Mouse (Mus musculus): Measurements from ENCODE around the gene Ssr4. TPM values are rescaled to one million over a fixed set of nuclear protein-coding genes. Genes with fewer than 3 reads are reported as not detected.
A peak's percentile ranks its signal among the peaks of the same experiment; 100 is the strongest.

Ssr4 gene
- polyA plus RNA-seq, 1 experiment from 2014 or later: 122 TPM

DNA sequence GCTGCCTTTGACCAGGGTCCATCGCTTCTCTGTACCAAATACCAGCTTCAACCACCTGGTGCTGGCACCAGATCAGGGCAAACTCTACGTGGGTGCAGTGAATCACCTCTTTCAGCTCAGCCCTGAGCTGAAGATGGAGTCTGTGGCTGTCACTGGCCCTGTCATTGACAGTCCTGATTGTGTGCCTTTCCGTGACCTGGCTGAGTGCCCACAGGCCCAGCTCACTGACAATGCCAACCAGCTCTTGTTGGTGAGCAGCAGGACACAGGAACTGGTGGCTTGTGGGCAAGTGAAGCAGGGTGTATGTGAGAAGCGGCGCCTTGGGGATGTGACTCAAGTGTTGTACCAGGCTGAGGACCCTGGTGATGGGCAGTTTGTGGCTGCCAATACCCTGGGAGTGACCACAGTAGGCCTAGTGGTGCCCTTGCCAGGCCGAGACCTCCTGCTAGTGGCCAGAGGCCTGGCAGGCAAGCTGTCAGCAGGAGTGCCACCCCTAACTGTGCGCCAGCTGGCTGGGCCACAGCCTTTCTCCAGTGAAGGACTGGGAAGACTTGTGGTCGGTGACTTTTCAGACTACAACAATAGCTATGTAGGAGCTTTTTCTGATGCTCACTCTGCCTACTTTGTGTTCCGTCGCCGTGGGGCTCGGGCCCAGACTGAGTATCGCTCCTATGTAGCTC is 28.1 kb upstream of the Ssr4 start:
- H3K9ac ChIP-seq (ENCODE audit: low read length): no peak overlapping the region
- 89% methylated on average over 13 of the region's 13 CpGs for WGBS
- H3K4me2 ChIP-seq (ENCODE audit: low read depth, severe bottlenecking): no peak overlapping the region
- H3K27ac ChIP-seq (replicated peaks; ENCODE audit: low read depth, low read length): no peak overlapping the region
- H3K4me3 ChIP-seq (ENCODE audit: low read depth, low read length): no peak overlapping the region
- H3K9me3 ChIP-seq (ENCODE audit: control insufficient read depth, low read length): no peaks in the 10 kb centered on the region
- no peaks in the 10 kb centered on the region for H3K4me1 ChIP-seq (ENCODE audit: control insufficient read depth, insufficient read depth, low read length)
- 0 out of 2 replicates have a peak, but pooled peaks cover 2% of the 10 kb centered on the region for H3K27me3 ChIP-seq (ENCODE audit: control insufficient read depth, insufficient read depth, low read length)
- no peaks in the 10 kb centered on the region for H3K36me3 ChIP-seq (ENCODE audit: control insufficient read depth, insufficient read depth, low read length)
- ATAC-seq (ENCODE audit: insufficient number of reproducible peaks, low FRiP score, low TSS enrichment, low read depth) (no peak), DNase-seq (ENCODE audit: low spot score) (no peak)

GRCm38 (mm10) chrX:73765311-73765710 is 21.5 kb upstream of the Ssr4 start:
- Histone ChIP-seq H3K27me3 (ENCODE audit: control insufficient read depth, insufficient read depth, low read length) (0 out of 2 replicates have a peak, but pooled peaks cover 2% of the 10 kb centered on the region), H3K36me3 (ENCODE audit: control insufficient read depth, insufficient read depth, low read length) (no peaks in the 10 kb centered on the region), H3K9me3 (ENCODE audit: control insufficient read depth, low read length) (no peaks in the 10 kb centered on the region), H3K4me2 (ENCODE audit: low read depth, severe bottlenecking) (no peak overlapping the region), H3K4me1 (ENCODE audit: control insufficient read depth, insufficient read depth, low read length) (no peaks in the 10 kb centered on the region), H3K4me3 (ENCODE audit: low read depth, low read length) (no peak overlapping the region), H3K27ac (replicated peaks; ENCODE audit: low read depth, low read length) (no peak overlapping the region), H3K9ac (ENCODE audit: low read length) (no peak overlapping the region)
- 61% methylated on average over 1 of the region's 1 CpGs for WGBS
- DNase-seq (ENCODE audit: low spot score) (no peak), ATAC-seq (ENCODE audit: insufficient number of reproducible peaks, low FRiP score, low TSS enrichment, low read depth) (no peak)

- Histone ChIP-seq H3K27me3 (ENCODE audit: control insufficient read depth, insufficient read depth, low read length) (no peaks in the 10 kb centered on the region), H3K36me3 (ENCODE audit: control insufficient read depth, insufficient read depth, low read length) (no peaks in the 10 kb centered on the region), H3K4me3 (ENCODE audit: low read depth, low read length) (no peak overlapping the region), H3K4me2 (ENCODE audit: low read depth, severe bottlenecking) (no peak overlapping the region), H3K9me3 (ENCODE audit: control insufficient read depth, low read length) (no peaks in the 10 kb centered on the region), H3K27ac (replicated peaks; ENCODE audit: low read depth, low read length) (no peak overlapping the region), H3K9ac (ENCODE audit: low read length) (no peak overlapping the region), H3K4me1 (ENCODE audit: control insufficient read depth, insufficient read depth, low read length) (no peaks in the 10 kb centered on the region)
- 55% methylated on average over 9 of the region's 9 CpGs for WGBS
- ATAC-seq (ENCODE audit: insufficient number of reproducible peaks, low FRiP score, low TSS enrichment, low read depth) (no peak), DNase-seq (ENCODE audit: low spot score) (peak; percentile 39)
Observed at GRCm38 (mm10) chrX:73767267-73767666, 19.6 kb upstream of the Ssr4 start.

- H3K9me3 ChIP-seq (ENCODE audit: control insufficient read depth, low read length): no peaks in the 10 kb centered on the region
- no peak within 1 kb of the TSS for H3K4me2 ChIP-seq (ENCODE audit: low read depth, severe bottlenecking)
- WGBS: 57% methylated on average over 9 of the region's 9 CpGs
- H3K36me3 ChIP-seq (ENCODE audit: control insufficient read depth, insufficient read depth, low read length): no peaks in the 10 kb centered on the region
- no peaks in the 10 kb centered on the region for H3K4me1 ChIP-seq (ENCODE audit: control insufficient read depth, insufficient read depth, low read length)
- no peak within 1 kb of the TSS for H3K9ac ChIP-seq (ENCODE audit: low read length)
- H3K27me3 ChIP-seq (ENCODE audit: control insufficient read depth, insufficient read depth, low read length): no peaks in the 10 kb centered on the region
- DNase-seq (ENCODE audit: low spot score) (no peak), ATAC-seq (ENCODE audit: insufficient number of reproducible peaks, low FRiP score, low TSS enrichment, low read depth) (0 out of 2 replicates have a peak, but pooled peaks have one; percentile 18)
- no peak within 1 kb of the TSS for H3K4me3 ChIP-seq (ENCODE audit: low read depth, low read length)
- H3K27ac ChIP-seq (replicated peaks; ENCODE audit: low read depth, low read length): no peak within 1 kb of the TSS
Observed at GRCm38 (mm10) chrX:73774168-73774760, 12.6 kb upstream of the Ssr4 start, which contains the start of gene Srpk3. Gene Srpk3, plus strand, starts transcription at chrX:73774405.

- Histone ChIP-seq H3K27ac (replicated peaks; ENCODE audit: low read depth, low read length) (no peak overlapping the region), H3K4me2 (ENCODE audit: low read depth, severe bottlenecking) (no peak overlapping the region), H3K9me3 (ENCODE audit: control insufficient read depth, low read length) (no peaks in the 10 kb centered on the region), H3K9ac (ENCODE audit: low read length) (no peak overlapping the region), H3K4me1 (ENCODE audit: control insufficient read depth, insufficient read depth, low read length) (no peaks in the 10 kb centered on the region), H3K27me3 (ENCODE audit: control insufficient read depth, insufficient read depth, low read length) (no peaks in the 10 kb centered on the region), H3K36me3 (ENCODE audit: control insufficient read depth, insufficient read depth, low read length) (peaks cover 3% of the 10 kb centered on the region), H3K4me3 (ENCODE audit: low read depth, low read length) (no peak overlapping the region)
- DNase-seq (ENCODE audit: low spot score) (no peak), ATAC-seq (ENCODE audit: insufficient number of reproducible peaks, low FRiP score, low TSS enrichment, low read depth) (no peak)
- 71% methylated on average over 10 of the region's 10 CpGs for WGBS
Observed at GRCm38 (mm10) chrX:73774802-73775483, 11.9 kb upstream of the Ssr4 start.

GRCm38 (mm10) chrX:73782227-73782626 is 4.6 kb upstream of the Ssr4 start:
- H3K4me2 ChIP-seq (ENCODE audit: low read depth, severe bottlenecking): no peak overlapping the region
- H3K9ac ChIP-seq (ENCODE audit: low read length): no peak overlapping the region
- ATAC-seq (ENCODE audit: insufficient number of reproducible peaks, low FRiP score, low TSS enrichment, low read depth) (no peak), DNase-seq (ENCODE audit: low spot score) (no peak)
- H3K4me1 ChIP-seq (ENCODE audit: control insufficient read depth, insufficient read depth, low read length): no peaks in the 10 kb centered on the region
- H3K36me3 ChIP-seq (ENCODE audit: control insufficient read depth, insufficient read depth, low read length): peaks cover 9% of the 10 kb centered on the region
- 81% methylated on average over 3 of the region's 3 CpGs for WGBS
- H3K9me3 ChIP-seq (ENCODE audit: control insufficient read depth, low read length): no peaks in the 10 kb centered on the region
- no peak overlapping the region for H3K4me3 ChIP-seq (ENCODE audit: low read depth, low read length)
- no peak overlapping the region for H3K27ac ChIP-seq (replicated peaks; ENCODE audit: low read depth, low read length)
- 0 out of 2 replicates have a peak, but pooled peaks cover 2% of the 10 kb centered on the region for H3K27me3 ChIP-seq (ENCODE audit: control insufficient read depth, insufficient read depth, low read length)

- no peaks in the 10 kb centered on the region for H3K4me1 ChIP-seq (ENCODE audit: control insufficient read depth, insufficient read depth, low read length)
- H3K27ac ChIP-seq (replicated peaks; ENCODE audit: low read depth, low read length): no peak overlapping the region
- no peak for DNase-seq (ENCODE audit: low spot score)
- H3K9me3 ChIP-seq (ENCODE audit: control insufficient read depth, low read length): no peaks in the 10 kb centered on the region
- peaks cover 2% of the 10 kb centered on the region for H3K36me3 ChIP-seq (ENCODE audit: control insufficient read depth, insufficient read depth, low read length)
- H3K9ac ChIP-seq (ENCODE audit: low read length): peak overlapping the region; percentile 66; the same call in 1 of the 2 replicates
- ATAC-seq (ENCODE audit: insufficient number of reproducible peaks, low FRiP score, low TSS enrichment, low read depth): no peak
- peak overlapping the region; percentile 43 for H3K4me2 ChIP-seq (ENCODE audit: low read depth, severe bottlenecking)
- H3K4me3 ChIP-seq (ENCODE audit: low read depth, low read length): peak overlapping the region; percentile 54
- H3K27me3 ChIP-seq (ENCODE audit: control insufficient read depth, insufficient read depth, low read length): 0 out of 2 replicates have a peak, but pooled peaks cover 2% of the 10 kb centered on the region
Observed at GRCm38 (mm10) chrX:73785666-73786065, 1.2 kb upstream of the Ssr4 start.

DNA sequence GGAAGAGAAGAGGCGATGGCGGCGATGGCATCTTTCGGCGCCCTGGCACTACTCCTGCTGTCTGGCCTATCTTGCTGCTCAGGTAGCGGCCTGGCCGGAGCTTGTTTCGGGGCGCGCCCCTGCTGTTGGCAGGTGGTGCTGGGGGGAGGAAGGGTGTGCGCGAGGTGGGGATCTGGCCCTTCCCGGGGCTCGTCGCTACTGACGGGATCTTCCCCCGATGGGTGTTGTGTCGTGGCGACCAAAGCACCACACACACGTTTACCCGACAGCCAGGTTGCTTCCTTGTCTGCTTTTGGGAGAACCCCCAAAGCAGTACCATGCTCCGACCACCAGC is 364 bp downstream of the Ssr4 start:
- Histone ChIP-seq H3K4me3 (ENCODE audit: low read depth, low read length) (peak overlapping the region; percentile 54), H3K36me3 (ENCODE audit: control insufficient read depth, insufficient read depth, low read length) (no peaks in the 10 kb centered on the region; the same call in 1 of the 2 replicates), H3K27me3 (ENCODE audit: control insufficient read depth, insufficient read depth, low read length) (0 out of 2 replicates have a peak, but pooled peaks cover 2% of the 10 kb centered on the region), H3K27ac (replicated peaks; ENCODE audit: low read depth, low read length) (peak overlapping the region; percentile 59; the same call in 1 of the 2 replicates), H3K4me2 (ENCODE audit: low read depth, severe bottlenecking) (peak overlapping the region; percentile 61), H3K4me1 (ENCODE audit: control insufficient read depth, insufficient read depth, low read length) (no peaks in the 10 kb centered on the region), H3K9ac (ENCODE audit: low read length) (peak overlapping the region; percentile 63), H3K9me3 (ENCODE audit: control insufficient read depth, low read length) (no peaks in the 10 kb centered on the region)
- WGBS: 21% methylated on average over 22 of the region's 22 CpGs
- DNase-seq (ENCODE audit: low spot score) (no peak), ATAC-seq (ENCODE audit: insufficient number of reproducible peaks, low FRiP score, low TSS enrichment, low read depth) (peak; percentile 48; the same call in 1 of the 2 replicates)
